Mouse (Mus musculus): Measurements from ENCODE around the gene Npy. TPM values are rescaled to one million over a fixed set of nuclear protein-coding genes. Genes with fewer than 3 reads are reported as not detected.

The Npy gene
- total and polyA plus RNA-seq, 2 experiments: not detected

DNA sequence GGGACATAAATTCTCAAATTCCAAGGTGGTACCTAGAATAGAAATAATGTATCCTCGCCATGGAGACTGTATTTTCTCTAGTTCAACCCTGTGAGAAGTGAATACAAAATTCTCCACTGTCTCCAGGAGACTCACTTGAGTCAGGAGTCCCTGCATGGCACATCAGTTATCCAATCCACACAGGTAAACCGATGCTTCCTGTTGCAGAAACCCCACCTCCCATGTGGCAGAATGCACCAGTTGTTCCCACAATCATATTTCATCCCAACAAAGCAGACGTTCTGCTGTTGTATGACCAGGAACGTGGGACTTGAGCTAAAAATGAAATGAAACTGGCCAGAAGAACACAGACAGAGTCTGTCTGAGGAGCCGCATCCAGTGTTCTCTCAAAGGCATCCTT is 5.3 kb upstream of the Npy start:
- TF ChIP-seq POLR2A (IDR thresholded peaks at IDR 0.05; ENCODE audit: extremely low read depth, insufficient read depth, low read length): no peak
- no peak for TF ChIP-seq CTCF (IDR thresholded peaks at IDR 0.05; ENCODE audit: low read depth, low read length)
- Histone ChIP-seq H3K27me3 (ENCODE audit: control insufficient read depth, insufficient read depth, low read length) (peaks cover 10% of the 10 kb centered on the region; the same call in 1 of the 2 replicates), H3K9ac (ENCODE audit: low read depth, low read length) (no peak overlapping the region), H3K4me3 (ENCODE audit: insufficient read depth, low read depth, low read length) (no peak overlapping the region), H3K36me3 (ENCODE audit: control insufficient read depth, insufficient read depth, low read length) (no peaks in the 10 kb centered on the region), H3K27ac (replicated peaks; ENCODE audit: insufficient read depth, low read depth, low read length) (no peak overlapping the region), H3K79me2 (ENCODE audit: control insufficient read depth, insufficient read depth, low read length) (no peaks in the 10 kb centered on the region), H3K4me1 (ENCODE audit: control insufficient read depth, insufficient read depth, low read length) (no peaks in the 10 kb centered on the region)
- no peak for DNase-seq (ENCODE audit: extremely low read depth, low read depth, low spot score)
- WGBS: 67% methylated on average over 5 of the region's 5 CpGs

DNA sequence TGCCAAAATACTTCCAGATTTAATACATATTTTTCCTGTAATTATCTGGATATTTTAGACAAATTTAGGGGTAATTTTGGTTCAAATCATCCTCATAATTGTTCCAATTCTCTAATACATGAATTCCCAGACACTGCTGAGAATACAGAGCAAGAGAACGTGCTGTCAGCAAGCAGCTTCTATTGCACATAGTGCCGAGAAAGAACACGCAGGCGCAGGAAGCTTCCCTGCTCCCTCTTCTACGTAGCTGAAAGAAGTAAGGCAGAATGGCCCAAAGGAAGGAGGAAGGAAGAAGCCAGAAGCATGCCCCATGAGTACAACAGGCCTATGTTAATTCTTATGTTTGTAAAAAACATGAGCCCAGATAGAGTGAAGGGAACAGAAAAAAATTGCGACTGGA is 4.9 kb upstream of the Npy start:
- no peaks in the 10 kb centered on the region for H3K36me3 ChIP-seq (ENCODE audit: control insufficient read depth, insufficient read depth, low read length)
- TF ChIP-seq CTCF (IDR thresholded peaks at IDR 0.05; ENCODE audit: low read depth, low read length) (no peak), POLR2A (IDR thresholded peaks at IDR 0.05; ENCODE audit: extremely low read depth, insufficient read depth, low read length) (no peak)
- no peak for DNase-seq (ENCODE audit: extremely low read depth, low read depth, low spot score)
- no peak overlapping the region for H3K27ac ChIP-seq (replicated peaks; ENCODE audit: insufficient read depth, low read depth, low read length)
- H3K79me2 ChIP-seq (ENCODE audit: control insufficient read depth, insufficient read depth, low read length): no peaks in the 10 kb centered on the region
- peaks cover 14% of the 10 kb centered on the region; the same call in 1 of the 2 replicates for H3K27me3 ChIP-seq (ENCODE audit: control insufficient read depth, insufficient read depth, low read length)
- no peak overlapping the region for H3K4me3 ChIP-seq (ENCODE audit: insufficient read depth, low read depth, low read length)
- H3K9ac ChIP-seq (ENCODE audit: low read depth, low read length): no peak overlapping the region
- no peaks in the 10 kb centered on the region for H3K4me1 ChIP-seq (ENCODE audit: control insufficient read depth, insufficient read depth, low read length)
- 65% methylated on average over 6 of the region's 6 CpGs for WGBS

- Histone ChIP-seq H3K79me2 (ENCODE audit: control insufficient read depth, insufficient read depth, low read length) (no peaks in the 10 kb centered on the region), H3K27me3 (ENCODE audit: control insufficient read depth, insufficient read depth, low read length) (peaks cover 20% of the 10 kb centered on the region), H3K9ac (ENCODE audit: low read depth, low read length) (no peak overlapping the region), H3K36me3 (ENCODE audit: control insufficient read depth, insufficient read depth, low read length) (no peaks in the 10 kb centered on the region), H3K4me1 (ENCODE audit: control insufficient read depth, insufficient read depth, low read length) (no peaks in the 10 kb centered on the region), H3K27ac (replicated peaks; ENCODE audit: insufficient read depth, low read depth, low read length) (no peak overlapping the region), H3K4me3 (ENCODE audit: insufficient read depth, low read depth, low read length) (peak overlapping the region; percentile 18; the same call in 1 of the 2 replicates)
- no peak for DNase-seq (ENCODE audit: extremely low read depth, low read depth, low spot score)
- TF ChIP-seq CTCF (IDR thresholded peaks at IDR 0.05; ENCODE audit: low read depth, low read length) (no peak), POLR2A (IDR thresholded peaks at IDR 0.05; ENCODE audit: extremely low read depth, insufficient read depth, low read length) (no peak)
- 3% methylated on average over 10 of the region's 10 CpGs for whole genome bisulfite sequencing
Measured at GRCm38 (mm10) chr6:49822871-49823230, 341 bp downstream of the Npy start.

DNA sequence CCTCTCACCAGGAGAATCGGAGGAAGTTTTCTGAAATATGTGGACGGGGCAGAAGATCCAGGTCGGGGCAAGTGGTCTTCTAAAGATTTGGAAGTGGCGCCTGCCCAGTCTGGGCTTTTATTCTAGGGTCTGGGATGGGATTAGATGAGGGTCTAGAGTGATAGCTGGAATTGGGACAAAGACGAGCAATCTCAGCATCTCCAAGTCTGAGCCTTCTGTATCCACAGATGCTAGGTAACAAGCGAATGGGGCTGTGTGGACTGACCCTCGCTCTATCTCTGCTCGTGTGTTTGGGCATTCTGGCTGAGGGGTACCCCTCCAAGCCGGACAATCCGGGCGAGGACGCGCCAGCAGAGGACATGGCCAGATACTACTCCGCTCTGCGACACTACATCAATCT is 861 bp downstream of the Npy start:
- no peaks in the 10 kb centered on the region for H3K36me3 ChIP-seq (ENCODE audit: control insufficient read depth, insufficient read depth, low read length)
- H3K79me2 ChIP-seq (ENCODE audit: control insufficient read depth, insufficient read depth, low read length): no peaks in the 10 kb centered on the region
- WGBS: 16% methylated on average over 15 of the region's 15 CpGs
- no peak for DNase-seq (ENCODE audit: extremely low read depth, low read depth, low spot score)
- no peaks in the 10 kb centered on the region for H3K4me1 ChIP-seq (ENCODE audit: control insufficient read depth, insufficient read depth, low read length)
- H3K27me3 ChIP-seq (ENCODE audit: control insufficient read depth, insufficient read depth, low read length): peaks cover 20% of the 10 kb centered on the region
- H3K4me3 ChIP-seq (ENCODE audit: insufficient read depth, low read depth, low read length): no peak overlapping the region
- H3K9ac ChIP-seq (ENCODE audit: low read depth, low read length): no peak overlapping the region
- H3K27ac ChIP-seq (replicated peaks; ENCODE audit: insufficient read depth, low read depth, low read length): no peak overlapping the region
- TF ChIP-seq POLR2A (IDR thresholded peaks at IDR 0.05; ENCODE audit: extremely low read depth, insufficient read depth, low read length) (no peak), CTCF (IDR thresholded peaks at IDR 0.05; ENCODE audit: low read depth, low read length) (no peak)

DNA sequence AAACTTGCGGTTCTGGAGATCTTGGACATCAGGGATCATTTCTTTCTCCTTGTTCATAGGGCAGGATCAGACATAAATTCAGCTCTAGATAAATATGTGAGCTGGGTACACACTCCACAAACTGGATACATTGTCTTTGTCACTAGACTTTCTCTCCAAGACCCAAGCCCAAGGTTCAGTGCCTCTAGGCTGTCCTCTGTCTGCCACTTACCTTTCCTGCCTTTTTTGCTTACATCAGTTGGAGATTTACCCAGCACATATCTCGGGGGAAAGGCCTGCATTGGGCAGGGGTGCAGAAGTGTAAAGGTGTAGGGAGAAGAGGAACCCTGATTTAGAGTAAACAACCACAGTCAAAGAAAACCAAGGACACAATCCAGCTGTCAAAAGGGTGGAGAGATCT is 1.3 kb downstream of the Npy start:
- Histone ChIP-seq H3K79me2 (ENCODE audit: control insufficient read depth, insufficient read depth, low read length) (no peaks in the 10 kb centered on the region), H3K27me3 (ENCODE audit: control insufficient read depth, insufficient read depth, low read length) (peaks cover 20% of the 10 kb centered on the region), H3K27ac (replicated peaks; ENCODE audit: insufficient read depth, low read depth, low read length) (no peak overlapping the region), H3K36me3 (ENCODE audit: control insufficient read depth, insufficient read depth, low read length) (no peaks in the 10 kb centered on the region), H3K4me1 (ENCODE audit: control insufficient read depth, insufficient read depth, low read length) (no peaks in the 10 kb centered on the region), H3K9ac (ENCODE audit: low read depth, low read length) (no peak overlapping the region), H3K4me3 (ENCODE audit: insufficient read depth, low read depth, low read length) (no peak overlapping the region)
- no peak for DNase-seq (ENCODE audit: extremely low read depth, low read depth, low spot score)
- WGBS: 14% methylated on average over 2 of the region's 2 CpGs
- no peak for TF ChIP-seq CTCF (IDR thresholded peaks at IDR 0.05; ENCODE audit: low read depth, low read length)
- TF ChIP-seq POLR2A (IDR thresholded peaks at IDR 0.05; ENCODE audit: extremely low read depth, insufficient read depth, low read length): no peak

DNA sequence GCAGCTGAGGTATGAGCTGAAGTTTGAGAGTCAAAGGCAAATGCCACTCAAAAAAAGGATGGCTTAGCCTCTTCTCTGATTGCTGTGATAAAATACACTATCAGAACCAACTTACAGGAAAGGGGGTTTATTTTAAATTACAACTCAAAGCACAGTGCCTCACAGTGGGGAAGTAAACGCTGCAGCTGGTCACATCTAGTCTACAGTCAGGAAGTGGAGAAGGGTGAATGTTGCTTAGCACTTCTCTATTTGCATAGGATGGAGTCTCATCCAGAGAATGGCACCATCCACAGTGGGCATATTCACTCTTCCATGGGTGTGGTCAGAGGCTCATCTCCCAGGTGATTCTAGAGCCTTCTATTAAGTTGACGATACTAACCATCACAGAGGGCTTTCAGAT is 9.1 kb downstream of the Npy start:
- H3K27me3 ChIP-seq (ENCODE audit: control insufficient read depth, insufficient read depth, low read length): no peaks in the 10 kb centered on the region; the same call in 1 of the 2 replicates
- H3K27ac ChIP-seq (replicated peaks; ENCODE audit: insufficient read depth, low read depth, low read length): no peak overlapping the region
- H3K4me1 ChIP-seq (ENCODE audit: control insufficient read depth, insufficient read depth, low read length): no peaks in the 10 kb centered on the region
- no peak overlapping the region for H3K4me3 ChIP-seq (ENCODE audit: insufficient read depth, low read depth, low read length)
- H3K36me3 ChIP-seq (ENCODE audit: control insufficient read depth, insufficient read depth, low read length): no peaks in the 10 kb centered on the region
- no peak for TF ChIP-seq POLR2A (IDR thresholded peaks at IDR 0.05; ENCODE audit: extremely low read depth, insufficient read depth, low read length)
- no peak for TF ChIP-seq CTCF (IDR thresholded peaks at IDR 0.05; ENCODE audit: low read depth, low read length)
- no peaks in the 10 kb centered on the region for H3K79me2 ChIP-seq (ENCODE audit: control insufficient read depth, insufficient read depth, low read length)
- 78% methylated on average over 2 of the region's 2 CpGs for WGBS
- H3K9ac ChIP-seq (ENCODE audit: low read depth, low read length): no peak overlapping the region
- DNase-seq (ENCODE audit: extremely low read depth, low read depth, low spot score): no peak
